Mouse (Mus musculus): ENCODE results near the gene Rftn1.

Gene Rftn1

DNA sequence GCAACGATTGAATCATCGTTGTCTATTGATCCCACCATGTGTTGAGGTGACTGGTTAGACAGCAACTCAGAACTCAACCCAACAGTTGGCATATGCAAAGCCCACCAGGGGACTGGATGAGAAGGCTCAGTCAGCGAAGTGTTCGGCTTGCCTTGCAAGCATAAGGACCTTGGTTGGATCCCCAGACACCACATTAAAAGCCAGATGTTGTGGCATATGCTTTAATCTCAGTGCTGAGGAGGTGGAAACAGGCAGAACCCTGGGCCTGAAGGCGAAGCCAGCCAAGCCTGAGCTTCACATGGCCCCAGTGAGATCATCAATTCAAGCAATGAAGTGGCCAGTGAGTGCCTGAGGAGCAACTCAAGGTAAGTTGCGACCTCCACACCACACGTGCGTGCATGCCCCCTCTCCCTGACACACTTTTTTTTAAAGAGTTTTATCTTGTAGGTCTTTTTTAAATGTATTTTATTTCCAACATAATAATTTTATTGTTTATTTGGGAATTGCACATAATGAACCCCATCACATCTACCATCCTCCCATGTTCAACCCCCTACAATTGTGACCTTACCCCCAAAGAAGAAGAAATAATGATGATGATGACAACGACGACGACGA, 11.5 kb upstream of the Rftn1 start:
- DNase-seq (ENCODE audit: low read depth, low spot score): no peak

DNA sequence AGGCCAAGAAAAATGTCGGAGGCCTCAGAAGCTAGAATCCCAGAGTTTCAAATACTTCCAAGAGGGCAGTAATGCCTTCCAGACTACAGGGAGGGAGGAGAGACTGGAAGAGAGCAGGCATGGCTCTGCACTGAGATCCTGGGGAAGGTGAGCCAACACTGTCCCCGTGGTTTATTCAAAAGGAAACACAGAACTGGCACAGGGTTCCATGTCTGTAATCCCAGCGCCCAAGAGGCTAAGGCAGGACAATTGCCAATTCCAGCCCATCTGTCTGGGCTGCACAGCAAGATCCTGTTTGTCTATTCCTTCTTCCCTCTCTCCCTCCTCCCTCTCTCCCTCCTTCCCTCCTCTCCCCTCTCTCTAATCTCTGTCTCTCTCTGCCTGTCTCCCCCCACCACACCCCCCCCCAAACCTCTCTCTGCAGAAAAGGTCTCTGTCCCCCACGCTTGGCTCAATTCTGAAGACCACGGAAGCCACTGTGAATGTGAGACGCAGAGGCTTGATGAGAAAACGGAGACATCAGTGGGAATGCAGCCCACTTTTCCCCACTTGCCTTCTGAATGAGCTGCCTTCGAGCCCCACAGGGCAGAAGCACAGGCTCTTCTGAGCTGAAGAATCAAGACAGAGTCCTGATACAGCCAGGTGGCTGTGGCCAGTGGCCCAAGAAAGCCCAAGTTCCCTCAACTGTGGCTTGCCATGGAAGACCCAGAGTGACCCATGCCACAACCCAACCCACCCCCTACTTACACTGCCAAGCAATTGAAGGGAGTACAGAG, 8.8 kb upstream of the Rftn1 start:
- DNase-seq (ENCODE audit: low read depth, low spot score): no peak

GRCm38 (mm10) chr17:50197572-50197971, 7.1 kb upstream of the Rftn1 start:
- no peak for DNase-seq (ENCODE audit: low read depth, low spot score)

- DNase-seq (ENCODE audit: low read depth, low spot score): no peak
Measured at GRCm38 (mm10) chr17:50196005-50196672, 5.7 kb upstream of the Rftn1 start.

GRCm38 (mm10) chr17:50195399-50195798, 4.9 kb upstream of the Rftn1 start:
- DNase-seq (ENCODE audit: low read depth, low spot score): no peak

GRCm38 (mm10) chr17:50194541-50194940, 4.1 kb upstream of the Rftn1 start:
- DNase-seq (ENCODE audit: low read depth, low spot score): no peak

- DNase-seq (ENCODE audit: low read depth, low spot score): no peak
Measured at GRCm38 (mm10) chr17:50193653-50194052, 3.2 kb upstream of the Rftn1 start.

DNA sequence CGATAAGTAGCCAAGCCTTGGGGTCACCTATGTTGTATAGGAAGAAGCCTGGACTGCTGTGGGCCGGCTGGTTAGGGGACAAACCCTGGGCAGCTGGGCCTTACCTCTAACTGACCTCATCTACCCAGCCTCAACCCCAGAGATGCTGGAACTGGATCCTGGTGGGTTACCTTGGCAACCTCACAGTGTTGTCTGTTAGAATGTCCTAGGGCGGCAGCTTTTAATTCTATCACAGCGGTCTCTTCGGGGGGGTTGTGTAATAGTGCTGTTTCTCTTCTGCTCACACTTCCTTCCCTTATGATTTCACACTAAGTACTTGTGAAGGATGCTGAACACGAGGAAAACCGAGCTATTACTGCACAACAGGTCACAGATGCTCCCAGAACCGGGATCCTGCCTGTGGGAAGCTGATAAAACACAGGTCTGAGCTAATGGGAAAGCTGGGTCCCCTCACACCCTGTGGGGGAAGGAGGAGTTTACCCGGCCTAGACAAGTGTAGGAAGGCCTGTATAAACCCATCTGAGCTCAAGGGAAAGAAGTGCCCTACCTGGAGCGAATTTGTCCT, 2.0 kb upstream of the Rftn1 start:
- DNase-seq (ENCODE audit: low read depth, low spot score): no peak

GRCm38 (mm10) chr17:50191318-50191957, 964 bp upstream of the Rftn1 start:
- no peak for DNase-seq (ENCODE audit: low read depth, low spot score)

- peak; percentile 46 for DNase-seq (ENCODE audit: low read depth, low spot score)
Measured at GRCm38 (mm10) chr17:50189381-50190012, 977 bp downstream of the Rftn1 start.

DNA sequence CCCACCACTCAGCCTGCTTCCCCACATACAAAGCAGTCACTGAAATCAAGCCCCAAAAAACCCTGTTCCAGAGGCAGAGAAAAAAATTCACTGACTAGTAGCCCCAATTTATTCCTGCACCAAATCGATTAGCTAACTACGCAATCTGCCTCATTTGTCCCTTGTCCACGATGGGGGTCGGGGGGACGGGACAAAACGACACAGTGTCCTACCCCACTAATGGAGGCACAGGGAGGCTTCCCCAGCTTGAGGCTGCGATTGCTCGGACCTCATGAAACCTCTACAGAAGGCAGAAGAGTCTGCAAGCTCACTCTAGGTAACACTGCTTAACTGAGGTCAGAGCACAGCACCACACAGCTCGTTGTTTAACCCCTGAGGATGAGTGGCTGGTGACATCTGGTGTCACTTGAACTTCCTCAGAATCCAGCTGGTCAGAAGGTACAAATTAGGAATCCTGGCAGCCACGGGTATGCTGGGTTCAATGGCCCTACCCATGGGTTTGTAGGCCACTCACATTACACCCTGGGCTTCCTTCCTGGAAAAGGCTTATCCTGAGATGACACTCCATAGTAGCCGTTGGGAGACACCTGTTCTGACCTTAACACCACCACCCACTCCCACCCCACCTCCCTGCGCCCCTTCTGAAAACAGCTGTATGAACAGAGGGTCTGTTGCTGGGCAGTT, 1.7 kb downstream of the Rftn1 start:
- no peak for DNase-seq (ENCODE audit: low read depth, low spot score)

- DNase-seq (ENCODE audit: low read depth, low spot score): no peak
Measured at GRCm38 (mm10) chr17:50185616-50186015, 4.9 kb downstream of the Rftn1 start.

DNA sequence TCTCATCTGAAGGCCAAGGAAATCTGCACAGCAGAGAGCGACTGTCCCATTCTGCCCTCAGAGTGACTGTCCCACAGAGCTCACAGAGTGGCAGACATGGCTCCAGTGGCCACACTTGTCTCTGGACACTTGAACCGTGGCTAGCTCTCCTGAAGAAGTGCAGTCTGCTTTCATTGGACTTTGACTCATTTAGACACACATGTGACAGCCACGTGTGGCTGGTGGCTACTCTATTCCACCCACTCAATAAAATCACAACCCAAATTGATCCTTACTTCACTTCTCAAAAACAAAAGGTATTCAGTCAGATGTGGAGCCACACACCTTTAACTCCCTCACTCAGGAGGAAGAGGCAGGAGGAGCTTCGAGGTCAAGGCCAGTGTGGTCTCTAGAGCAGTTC, 5.4 kb downstream of the Rftn1 start:
- DNase-seq (ENCODE audit: low read depth, low spot score): no peak

- no peak for DNase-seq (ENCODE audit: low read depth, low spot score)
Measured at GRCm38 (mm10) chr17:50184217-50185038, 6.0 kb downstream of the Rftn1 start.

DNA sequence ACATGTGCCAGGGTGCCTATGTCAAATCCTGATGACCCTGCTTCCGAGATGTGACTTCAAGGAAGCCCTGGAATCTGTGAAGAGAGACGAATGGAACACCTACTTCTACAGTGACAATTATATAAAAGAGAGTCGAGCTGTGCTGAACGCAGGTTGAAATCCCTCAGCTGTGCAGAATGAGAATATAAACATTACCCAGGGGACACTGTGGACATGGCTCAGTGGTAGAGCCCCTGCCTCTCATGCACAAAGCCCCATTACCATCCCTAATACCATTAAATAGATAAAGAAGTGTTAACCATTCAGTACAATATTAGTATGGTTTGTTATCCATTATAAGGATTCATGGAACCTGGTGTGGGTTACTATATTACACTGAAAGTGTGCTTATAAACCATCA, 7.2 kb downstream of the Rftn1 start:
- DNase-seq (ENCODE audit: low read depth, low spot score): no peak

- DNase-seq (ENCODE audit: low read depth, low spot score): no peak
Measured at GRCm38 (mm10) chr17:50182542-50182951, 7.9 kb downstream of the Rftn1 start.

GRCm38 (mm10) chr17:50180899-50181570, 9.4 kb downstream of the Rftn1 start:
- no peak for DNase-seq (ENCODE audit: low read depth, low spot score)

GRCm38 (mm10) chr17:50173776-50174175, 16.7 kb downstream of the Rftn1 start:
- no peak for DNase-seq (ENCODE audit: low read depth, low spot score)

- no peak for DNase-seq (ENCODE audit: low read depth, low spot score)
Measured at GRCm38 (mm10) chr17:50173368-50173767, 17.1 kb downstream of the Rftn1 start.
